Mouse (Mus musculus) layer of hippocampus, adult 2 months (tissue): ENCODE data around the gene March5. TPM values are rescaled to one million over a fixed set of nuclear protein-coding genes. Genes with fewer than 3 reads are reported as not detected.
"Not testable (repeated sequence)": the region's sequence is repeated elsewhere in the genome, so short reads cannot be mapped to it uniquely, and the experiment has no call there.

ENCODE experiments used
- DNase-seq, 2 experiments: peaks; one replicate each; pipeline ENCODE4 v3.0.0; 2022; ENCODE audit warnings: low spot score in 2 of 2
- H3K27ac ChIP-seq: fragments of 200-600 bp; 2 replicates; pipeline ENCODE4 v1.8.1; 2022
- H3K4me3 ChIP-seq: fragments of 200-600 bp; 2 replicates; pipeline ENCODE4 v1.8.1; 2022; ENCODE audit warnings: mild to moderate bottlenecking
- CTCF ChIP-seq: fragments of 200-600 bp; conservative IDR thresholded peaks from 2 replicates; pipeline ENCODE4 v1.8.1; 2022; ENCODE audit warnings: antibody characterized with exemption, mild to moderate bottlenecking, moderate library complexity
- total RNA-seq, 2 experiments: library from RNA; stranded (reverse); gene quantifications; 2 replicates each; pipeline ENCODE4 v1.2.3; 2021

The March5 gene
- total RNA-seq, 2 experiments from 2014 or later: 80.4 to 90.4 TPM

- Histone ChIP-seq H3K27ac (no peak overlapping the region), H3K4me3 (no peak overlapping the region)
- no peak for TF ChIP-seq CTCF
- no peak for DNase-seq
Measured at GRCm38 (mm10) chr19:37188366-37188948, 18.9 kb upstream of the March5 start.

GRCm38 (mm10) chr19:37192475-37193058 is 14.8 kb upstream of the March5 start:
- no peak for TF ChIP-seq CTCF
- no peak overlapping the region for H3K4me3 ChIP-seq
- DNase-seq: no peak
- H3K27ac ChIP-seq: no peak overlapping the region

- no peak overlapping the region for H3K4me3 ChIP-seq
- H3K27ac ChIP-seq: no peak overlapping the region
- no peak for DNase-seq
- TF ChIP-seq CTCF: no peak
Measured at GRCm38 (mm10) chr19:37198165-37198880, 9.0 kb upstream of the March5 start.

- DNase-seq: no peak
- no peak for TF ChIP-seq CTCF
- Histone ChIP-seq H3K4me3 (no peak overlapping the region), H3K27ac (no peak overlapping the region)
Measured at GRCm38 (mm10) chr19:37199889-37200288, 7.5 kb upstream of the March5 start.

GRCm38 (mm10) chr19:37203371-37203770 is 4.0 kb upstream of the March5 start:
- no peak for DNase-seq
- Histone ChIP-seq H3K4me3 (no peak overlapping the region), H3K27ac (no peak overlapping the region)
- no peak for TF ChIP-seq CTCF

GRCm38 (mm10) chr19:37205155-37205554 is 2.2 kb upstream of the March5 start:
- H3K27ac ChIP-seq: peak overlapping the region; percentile 32; the same call in 1 of the 2 replicates
- DNase-seq, H3K4me3 ChIP-seq: not testable (repeated sequence)

- Histone ChIP-seq H3K4me3 (peak overlapping the region; percentile 100), H3K27ac (peak overlapping the region; percentile 93)
- peak; percentile 32 to 33 for DNase-seq
- no peak for TF ChIP-seq CTCF
Measured at GRCm38 (mm10) chr19:37206641-37207302, 571 bp upstream of the March5 start.

GRCm38 (mm10) chr19:37208176-37208755 is 923 bp downstream of the March5 start, which contains the start of gene Cpeb3:
Cpeb3 (minus strand) TSS chr19:37208601.
- H3K27ac ChIP-seq: peak within 1 kb of the TSS; percentile 93
- peak within 1 kb of the TSS; percentile 100 for H3K4me3 ChIP-seq
- peak; percentile 74 for TF ChIP-seq CTCF
- peak; percentile 7 to 21 for DNase-seq

GRCm38 (mm10) chr19:37208986-37209385 is 1.6 kb downstream of the March5 start:
- peak overlapping the region; percentile 93; the same call in 1 of the 2 replicates for H3K27ac ChIP-seq
- DNase-seq: no peak
- no peak for TF ChIP-seq CTCF
- peak overlapping the region; percentile 100 for H3K4me3 ChIP-seq

- TF ChIP-seq CTCF: peak; percentile 70
- H3K4me3 ChIP-seq: no peak overlapping the region
- no peak overlapping the region for H3K27ac ChIP-seq
- DNase-seq: no peak
Measured at GRCm38 (mm10) chr19:37209467-37210128, 2.3 kb downstream of the March5 start.

GRCm38 (mm10) chr19:37210457-37210856 is 3.1 kb downstream of the March5 start:
- no peak for TF ChIP-seq CTCF
- H3K27ac ChIP-seq: no peak overlapping the region
- H3K4me3 ChIP-seq: no peak overlapping the region
- DNase-seq: no peak

GRCm38 (mm10) chr19:37211416-37211815 is 4.1 kb downstream of the March5 start:
- no peak overlapping the region for H3K4me3 ChIP-seq
- DNase-seq: no peak
- H3K27ac ChIP-seq: no peak overlapping the region
- TF ChIP-seq CTCF: no peak
